Mouse (Mus musculus) midbrain, embryonic 12.5 days (tissue): ENCODE measurements at regions not wholly inside any gene's neighbourhood (a gene's known extent, or its start where the extent isn't known, plus 50 kb on each side); places are given as distances from the start of the nearest gene placed in this dataset.

Source experiments
- ATAC-seq: fragments of 200-750 bp; cut with Nextera tagmentation; 2 replicates; pipeline ENCODE4 v1.8.0; 2017; ENCODE audit warnings: low read depth, moderate TSS enrichment, moderate library complexity; ENCODE audit not compliant: low FRiP score
- H3K27ac ChIP-seq: fragments of 300-500 bp; sonication (generic); replicated peaks from 2 replicates; pipeline ENCODE4 v1.5.1; 2016; ENCODE audit warnings: mild to moderate bottlenecking
- H3K27me3 ChIP-seq: fragments of 300-500 bp; sonication (generic); 2 replicates; pipeline ENCODE4 v1.6.1; 2016; ENCODE audit warnings: mild to moderate bottlenecking
- H3K36me3 ChIP-seq: fragments of 300-500 bp; sonication (generic); 2 replicates; pipeline ENCODE4 v1.6.1; 2016
- H3K4me1 ChIP-seq: fragments of 300-500 bp; sonication (generic); 2 replicates; pipeline ENCODE4 v1.6.1; 2016
- H3K4me2 ChIP-seq: fragments of 300-500 bp; sonication (generic); replicated peaks from 2 replicates; pipeline ENCODE4 v1.6.1; 2016; ENCODE audit warnings: mild to moderate bottlenecking, moderate library complexity
- H3K4me3 ChIP-seq: fragments of 300-500 bp; sonication (generic); 2 replicates; pipeline ENCODE4 v1.5.1; 2016; ENCODE audit warnings: mild to moderate bottlenecking
- H3K9ac ChIP-seq: fragments of 300-500 bp; sonication (generic); replicated peaks from 2 replicates; pipeline ENCODE4 v1.6.1; 2016; ENCODE audit warnings: mild to moderate bottlenecking, moderate library complexity
- H3K9me3 ChIP-seq: fragments of 300-500 bp; sonication (generic); 2 replicates; pipeline ENCODE4 v1.6.1; 2016; ENCODE audit warnings: mild to moderate bottlenecking
- WGBS: fragments of 180-500 bp; shearing (Covaris S2); methylation state at CpG from one replicate; pipeline ENCODE4 v1.1.7; 2016; 5-methylcytosine and 5-hydroxymethylcytosine counted together

DNA sequence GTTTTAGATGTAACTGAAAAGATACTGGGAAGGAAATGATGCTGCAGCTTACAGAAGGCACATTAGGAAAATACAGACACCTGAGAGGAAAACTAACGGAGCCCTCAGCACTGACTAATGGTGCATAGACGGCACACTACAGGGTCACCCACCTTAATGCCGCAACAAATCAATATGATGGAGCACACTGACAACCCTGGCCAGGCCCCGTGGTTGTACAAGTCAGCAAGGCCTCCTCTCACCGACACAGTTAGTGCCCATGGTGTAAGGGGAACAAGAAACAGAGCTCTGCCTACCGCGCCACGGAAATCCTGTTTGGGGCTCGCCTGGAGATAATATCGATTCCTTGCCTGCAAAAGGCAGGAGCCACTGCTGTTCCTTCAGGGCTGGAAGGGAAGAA, 273.9 kb downstream of the Prim2 start:
- H3K4me1 ChIP-seq: no peaks in the 10 kb centered on the region
- H3K4me2 ChIP-seq: no peak overlapping the region
- no peak for ATAC-seq
- H3K27ac ChIP-seq: no peak overlapping the region
- no peaks in the 10 kb centered on the region for H3K9me3 ChIP-seq
- no peaks in the 10 kb centered on the region for H3K27me3 ChIP-seq
- no peaks in the 10 kb centered on the region for H3K36me3 ChIP-seq
- no peak overlapping the region for H3K4me3 ChIP-seq
- no peak overlapping the region for H3K9ac ChIP-seq
- 90% methylated on average over 10 of the region's 10 CpGs for WGBS

DNA sequence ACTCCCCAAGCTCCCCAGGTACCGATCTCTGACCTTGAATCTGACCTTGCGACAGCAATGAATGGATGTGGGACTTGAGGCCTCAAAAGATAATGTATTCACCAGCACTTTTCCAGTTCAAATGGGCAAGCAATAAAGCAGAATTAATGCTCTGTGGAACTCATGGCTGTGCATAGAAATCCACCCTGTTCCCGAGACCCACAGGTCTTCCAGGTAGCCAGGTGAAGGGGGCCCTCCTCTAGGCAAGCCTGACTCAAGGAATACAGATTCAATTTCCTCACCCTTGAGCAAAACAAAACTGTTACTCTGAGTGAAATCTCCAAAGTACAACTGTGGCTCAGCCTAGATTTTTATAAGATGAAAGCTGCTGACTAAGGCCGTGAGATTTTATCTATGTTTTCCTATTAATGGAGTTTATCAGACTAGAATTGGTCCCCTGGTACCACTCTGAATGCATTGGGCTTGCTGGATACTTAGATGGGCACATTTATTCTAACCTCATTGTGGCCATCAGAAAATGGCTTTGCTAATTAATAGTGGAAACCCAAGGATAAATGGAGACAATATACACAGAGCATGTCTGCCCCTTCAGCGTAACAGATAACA, 274.5 kb downstream of the Prim2 start:
- H3K9ac ChIP-seq: no peak overlapping the region

DNA sequence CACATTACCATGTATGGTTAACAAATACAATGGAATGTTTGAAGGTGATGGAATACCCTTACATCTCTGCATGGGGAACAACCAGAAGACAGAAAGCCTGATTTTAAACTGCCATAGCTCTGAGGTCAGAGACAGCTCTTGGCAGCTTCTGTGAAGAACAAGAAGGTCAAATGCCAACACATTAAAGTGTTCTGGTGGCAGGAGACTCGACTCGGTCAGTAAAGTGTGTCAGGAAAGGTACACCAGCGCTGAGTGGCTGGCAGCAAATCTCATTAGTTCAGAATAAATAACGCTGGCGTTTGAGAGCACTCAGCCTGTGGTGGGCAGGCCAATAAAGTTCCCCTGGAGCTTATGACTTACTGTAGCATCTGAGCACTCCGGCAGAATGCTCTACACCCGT, 298.8 kb downstream of the Prim2 start:
- Histone ChIP-seq H3K4me3 (no peak overlapping the region), H3K4me1 (no peaks in the 10 kb centered on the region), H3K9me3 (no peaks in the 10 kb centered on the region), H3K27me3 (no peaks in the 10 kb centered on the region), H3K27ac (no peak overlapping the region), H3K9ac (no peak overlapping the region), H3K36me3 (no peaks in the 10 kb centered on the region), H3K4me2 (no peak overlapping the region)
- no peak for ATAC-seq
- WGBS: 80% methylated on average over 7 of the region's 7 CpGs

More for the DNA sequence above, 274.5 kb downstream of the Prim2 start:
- no peaks in the 10 kb centered on the region for H3K36me3 ChIP-seq
- ATAC-seq: no peak
- no peaks in the 10 kb centered on the region for H3K27me3 ChIP-seq
- WGBS: 80% methylated on average over 5 of the region's 5 CpGs
- H3K4me2 ChIP-seq: no peak overlapping the region
- no peaks in the 10 kb centered on the region for H3K4me1 ChIP-seq
- no peaks in the 10 kb centered on the region for H3K9me3 ChIP-seq
- H3K4me3 ChIP-seq: no peak overlapping the region
- no peak overlapping the region for H3K27ac ChIP-seq

DNA sequence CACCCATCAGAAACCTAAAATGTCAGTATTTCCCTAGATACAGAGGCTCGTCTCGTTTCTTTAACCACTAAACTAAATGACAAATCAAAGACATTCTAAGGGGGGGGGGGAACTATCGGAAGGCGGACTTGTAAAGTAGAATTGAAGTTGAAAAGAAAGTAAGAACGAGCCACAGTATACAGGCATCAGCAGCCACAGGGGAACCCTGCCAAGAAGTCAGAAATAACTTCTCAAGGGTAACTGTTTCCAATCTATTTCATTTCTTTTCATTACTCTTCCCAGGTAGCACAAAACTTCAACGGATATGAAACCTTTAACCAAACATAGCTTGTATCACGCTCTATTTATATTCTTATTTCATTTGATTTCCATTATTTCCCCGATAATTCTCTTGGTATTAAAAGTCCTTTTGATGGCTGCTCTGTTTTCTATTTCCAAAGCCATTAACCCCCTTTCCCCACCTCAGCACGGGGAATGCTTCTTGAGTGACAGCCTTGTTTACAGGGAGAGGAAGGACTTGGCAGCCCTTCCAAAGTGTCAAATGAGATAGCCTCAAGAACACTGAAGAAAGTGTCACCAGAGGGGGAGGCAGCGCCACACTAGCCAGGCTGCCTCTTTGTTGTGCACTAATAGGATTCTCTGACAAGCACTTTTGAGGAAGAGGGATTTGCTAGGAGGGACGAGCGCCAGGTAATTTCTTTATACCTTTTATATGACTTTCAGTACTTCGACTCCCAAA, 306.7 kb downstream of the Prim2 start:
- ATAC-seq: peak; percentile 56; the same call in 1 of the 2 replicates
- H3K9ac ChIP-seq: no peak overlapping the region
- WGBS: 40% methylated on average over 13 of the region's 13 CpGs
- H3K4me2 ChIP-seq: no peak overlapping the region
- H3K27me3 ChIP-seq: no peaks in the 10 kb centered on the region
- H3K4me3 ChIP-seq: no peak overlapping the region
- H3K9me3 ChIP-seq: no peaks in the 10 kb centered on the region
- no peak overlapping the region for H3K27ac ChIP-seq
- no peaks in the 10 kb centered on the region for H3K36me3 ChIP-seq
- peaks cover 9% of the 10 kb centered on the region; the same call in 1 of the 2 replicates for H3K4me1 ChIP-seq

DNA sequence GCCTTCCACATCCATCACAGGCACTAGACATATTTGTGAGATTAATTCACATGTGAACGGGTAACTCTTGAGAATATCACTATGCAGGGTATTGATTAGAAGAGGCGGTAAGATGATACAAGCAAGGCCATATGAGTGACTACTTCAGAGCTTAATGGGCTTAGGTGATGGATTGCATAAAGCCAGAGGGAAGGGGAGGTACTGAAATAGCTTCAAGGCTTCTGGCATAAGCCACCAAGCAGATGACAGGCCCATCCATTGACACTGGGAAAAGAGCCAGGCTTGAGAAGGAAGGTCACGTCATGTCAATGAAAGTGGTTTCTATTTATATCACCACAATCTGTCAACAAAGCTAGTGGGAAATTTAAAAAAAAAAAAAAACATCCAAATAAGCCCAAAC, 335.5 kb downstream of the Prim2 start:
- WGBS: 87% methylated on average over 3 of the region's 3 CpGs
- Histone ChIP-seq H3K4me2 (no peak overlapping the region), H3K4me1 (no peaks in the 10 kb centered on the region), H3K9me3 (no peaks in the 10 kb centered on the region), H3K27me3 (no peaks in the 10 kb centered on the region), H3K9ac (no peak overlapping the region), H3K36me3 (no peaks in the 10 kb centered on the region), H3K4me3 (no peak overlapping the region), H3K27ac (no peak overlapping the region)
- no peak for ATAC-seq
